Mouse (Mus musculus) ES-E14 (cell line): ENCODE measurements at regions not wholly inside any gene's neighbourhood (a gene's known extent, or its start where the extent isn't known, plus 50 kb on each side); places are given as distances from the start of the nearest gene placed in this dataset.

ENCODE experiments used
- CHD2 ChIP-seq: IDR thresholded peaks from 2 replicates; pipeline ENCODE4 v1.6.1; 2014; ENCODE audit warnings: mild to moderate bottlenecking, low read depth, low read length, inconsistent platforms
- HCFC1 ChIP-seq: IDR thresholded peaks from 2 replicates; pipeline ENCODE4 v1.6.1; 2012; ENCODE audit warnings: low read length, inconsistent platforms, borderline replicate concordance; ENCODE audit not compliant: insufficient read depth
- ZC3H11A ChIP-seq: IDR thresholded peaks from 2 replicates; pipeline ENCODE4 v1.6.1; 2012; ENCODE audit warnings: low read depth, mild to moderate bottlenecking, inconsistent platforms, low read length, borderline replicate concordance
- ZNF384 ChIP-seq: IDR thresholded peaks from 2 replicates; pipeline ENCODE4 v1.6.1; 2012; ENCODE audit warnings: low read depth, low read length, inconsistent platforms

- TF ChIP-seq HCFC1, result no peak
- TF ChIP-seq ZC3H11A, result no peak
- TF ChIP-seq ZNF384, result no peak
- no peak for TF ChIP-seq CHD2
Measured at GRCm38 (mm10) chr7:66493216-66493885, 66.0 kb upstream of the Aldh1a3 start.
